Mouse (Mus musculus) embryonic facial prominence, embryonic 12.5 days (tissue): Measurements from ENCODE around the gene Atf6b. TPM values are rescaled to one million over a fixed set of nuclear protein-coding genes. Genes with fewer than 3 reads are reported as not detected.

Source experiments
- ATAC-seq: fragments of 200-750 bp; cut with Nextera tagmentation; 2 replicates; pipeline ENCODE4 v1.8.0; 2017; ENCODE audit not compliant: insufficient number of reproducible peaks, insufficient read depth, low FRiP score, low TSS enrichment
- H3K27ac ChIP-seq: fragments of 300-500 bp; sonication (generic); 2 replicates; pipeline ENCODE4 v1.5.1; 2016; ENCODE audit warnings: mild to moderate bottlenecking
- H3K27me3 ChIP-seq: fragments of 300-500 bp; sonication (generic); 2 replicates; pipeline ENCODE4 v1.6.1; 2016; ENCODE audit warnings: mild to moderate bottlenecking, moderate library complexity
- H3K36me3 ChIP-seq: fragments of 300-500 bp; sonication (generic); 2 replicates; pipeline ENCODE4 v1.6.1; 2016; ENCODE audit warnings: mild to moderate bottlenecking
- H3K4me1 ChIP-seq: fragments of 300-500 bp; sonication (generic); 2 replicates; pipeline ENCODE4 v1.6.1; 2016
- H3K4me2 ChIP-seq: fragments of 300-500 bp; sonication (generic); replicated peaks from 2 replicates; pipeline ENCODE4 v1.6.1; 2016; ENCODE audit warnings: mild to moderate bottlenecking, moderate library complexity
- H3K4me3 ChIP-seq: fragments of 300-500 bp; sonication (generic); 2 replicates; pipeline ENCODE4 v1.5.1; 2016; ENCODE audit warnings: mild to moderate bottlenecking
- H3K9ac ChIP-seq: fragments of 300-500 bp; sonication (generic); 2 replicates; pipeline ENCODE4 v1.6.1; 2016; ENCODE audit warnings: mild to moderate bottlenecking, moderate library complexity
- H3K9me3 ChIP-seq: fragments of 300-500 bp; sonication (generic); 2 replicates; pipeline ENCODE4 v1.6.1; 2016; ENCODE audit warnings: mild to moderate bottlenecking, moderate library complexity
- WGBS: fragments of 180-500 bp; shearing (Covaris S2); methylation state at CpG from one replicate; pipeline ENCODE4 v1.1.7; 2016; 5-methylcytosine and 5-hydroxymethylcytosine counted together
- polyA plus RNA-seq: library from polyadenylated mRNA; unstranded; fragments of >200 nt; fragmentation: Nextera tagmentation; extraction: Ambion mirVana; gene quantifications from 2 replicates; pipeline ENCODE4 v1.2.1, GENCODE M21; 2016

The Atf6b gene
- polyA plus RNA-seq, 1 experiment from 2014 or later: 110 TPM

DNA sequence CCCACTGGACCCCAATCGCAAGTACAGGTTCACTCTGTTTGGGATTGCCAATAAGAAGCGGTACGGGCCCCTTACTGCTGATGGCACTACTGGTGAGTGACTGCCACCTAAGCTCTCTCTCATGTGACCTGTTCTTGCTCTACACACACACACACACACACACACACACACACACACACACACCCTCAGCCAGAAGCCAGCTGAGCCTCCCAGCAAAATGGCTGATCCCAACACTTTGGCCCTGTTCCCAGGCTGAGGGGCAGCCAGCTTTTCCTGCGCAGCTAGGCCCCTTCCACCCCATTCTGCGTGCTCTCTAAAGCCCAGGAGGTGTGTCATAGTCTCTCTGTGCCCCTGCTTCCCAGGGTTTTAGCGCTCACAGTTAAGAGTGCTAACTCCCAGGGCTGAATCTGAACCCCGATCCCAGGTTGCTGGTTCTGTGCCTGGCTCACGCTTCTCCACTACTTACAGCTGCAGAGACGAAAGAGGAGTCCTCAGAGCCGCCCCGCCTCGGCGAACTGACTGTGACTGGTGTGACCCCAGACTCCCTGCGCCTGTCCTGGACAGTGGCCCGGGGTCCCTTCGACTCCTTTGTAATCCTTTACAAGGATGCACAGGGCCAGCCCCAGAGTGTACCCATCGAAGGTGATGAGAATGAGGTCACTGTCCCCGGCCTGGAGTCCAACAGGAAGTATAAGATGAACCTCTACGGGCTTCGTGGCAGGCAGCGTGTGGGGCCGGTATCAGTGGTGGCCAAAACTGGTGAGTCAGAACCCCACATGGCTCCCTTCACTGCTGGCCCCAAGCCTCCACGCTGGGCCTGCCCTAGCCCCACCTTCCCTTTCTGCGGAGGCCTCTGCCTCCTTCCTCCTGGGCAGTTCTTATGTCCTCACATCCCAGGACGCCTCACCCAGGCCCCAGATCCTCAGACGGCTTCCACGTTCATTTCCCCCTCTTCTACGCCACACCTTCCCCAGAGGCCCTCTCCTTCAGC is 38.5 kb downstream of the Atf6b start:
- 79% methylated on average over 28 of the region's 28 CpGs for WGBS
- H3K27ac ChIP-seq: no peak overlapping the region
- peaks cover 5% of the 10 kb centered on the region; the same call in 1 of the 2 replicates for H3K4me1 ChIP-seq
- no peak overlapping the region for H3K9ac ChIP-seq
- H3K9me3 ChIP-seq: no peaks in the 10 kb centered on the region
- no peak overlapping the region for H3K4me3 ChIP-seq
- H3K27me3 ChIP-seq: peaks cover 3% of the 10 kb centered on the region; the same call in 1 of the 2 replicates
- no peaks in the 10 kb centered on the region for H3K36me3 ChIP-seq
- H3K4me2 ChIP-seq: no peak overlapping the region
- ATAC-seq: no peak

DNA sequence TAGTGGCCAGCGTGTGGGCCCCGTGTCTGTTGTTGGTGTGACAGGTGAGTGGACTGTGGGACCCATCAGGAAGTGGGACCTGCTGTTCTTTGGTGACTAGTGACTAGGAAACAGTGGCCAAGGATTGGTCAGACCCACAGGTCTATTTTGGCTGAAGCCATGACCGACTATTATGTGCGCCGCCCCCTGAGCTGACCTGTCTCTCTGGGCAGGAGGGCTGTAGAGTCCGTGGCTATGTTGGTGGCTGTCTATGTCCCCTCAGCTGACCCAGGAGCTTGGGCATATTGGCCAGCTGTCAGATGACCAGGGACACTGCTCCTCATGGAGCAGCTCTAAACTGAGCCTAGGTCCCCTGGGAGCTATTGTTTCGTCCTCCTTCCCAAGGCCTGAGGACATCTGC is 41.9 kb downstream of the Atf6b start:
- ATAC-seq: no peak
- Histone ChIP-seq H3K4me1 (peaks cover 6% of the 10 kb centered on the region; the same call in 1 of the 2 replicates), H3K27ac (no peak overlapping the region), H3K27me3 (no peaks in the 10 kb centered on the region; the same call in 1 of the 2 replicates), H3K9me3 (no peaks in the 10 kb centered on the region), H3K9ac (no peak overlapping the region), H3K36me3 (no peaks in the 10 kb centered on the region), H3K4me3 (no peak overlapping the region), H3K4me2 (no peak overlapping the region)
- WGBS: 94% methylated on average over 7 of the region's 7 CpGs

DNA sequence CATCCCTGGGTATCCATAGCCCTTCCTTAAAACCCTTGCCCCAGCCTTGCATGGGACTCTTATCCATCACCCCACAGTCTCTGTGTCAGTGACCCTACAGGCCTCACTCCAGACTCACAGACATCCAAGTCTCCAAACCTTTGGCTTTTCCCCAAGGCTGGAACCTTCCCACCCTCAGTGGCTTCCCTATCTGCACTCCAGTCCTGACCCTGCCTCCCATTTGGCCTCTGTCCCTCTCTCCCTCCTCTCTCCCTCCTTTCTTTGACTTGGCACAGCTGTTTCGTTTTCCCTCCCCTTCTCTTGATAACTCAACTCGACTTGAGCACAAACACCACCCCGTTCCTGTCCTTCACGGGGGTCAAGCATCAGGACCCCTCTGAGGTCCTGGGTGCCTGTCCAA is 43.5 kb downstream of the Atf6b start:
- no peak overlapping the region for H3K27ac ChIP-seq
- H3K9me3 ChIP-seq: no peaks in the 10 kb centered on the region
- 69% methylated on average over 4 of the region's 4 CpGs for WGBS
- no peak overlapping the region for H3K4me2 ChIP-seq
- no peak overlapping the region for H3K9ac ChIP-seq
- no peak for ATAC-seq
- no peaks in the 10 kb centered on the region for H3K27me3 ChIP-seq
- H3K4me1 ChIP-seq: peaks cover 3% of the 10 kb centered on the region; the same call in 1 of the 2 replicates
- H3K36me3 ChIP-seq: no peaks in the 10 kb centered on the region
- no peak overlapping the region for H3K4me3 ChIP-seq

- H3K36me3 ChIP-seq: no peaks in the 10 kb centered on the region
- no peak overlapping the region for H3K4me3 ChIP-seq
- H3K27ac ChIP-seq: no peak overlapping the region
- no peak overlapping the region for H3K9ac ChIP-seq
- no peak for ATAC-seq
- peaks cover 3% of the 10 kb centered on the region; the same call in 1 of the 2 replicates for H3K4me1 ChIP-seq
- no peaks in the 10 kb centered on the region for H3K27me3 ChIP-seq
- WGBS: 66% methylated on average over 7 of the region's 7 CpGs
- no peaks in the 10 kb centered on the region for H3K9me3 ChIP-seq
- H3K4me2 ChIP-seq: no peak overlapping the region
These were observed 46.0 kb downstream of the Atf6b start for GRCm38 (mm10) chr17:34692906-34693305.

GRCm38 (mm10) chr17:34699575-34700408 is 52.8 kb downstream of the Atf6b start:
- H3K9ac ChIP-seq: no peak overlapping the region

GRCm38 (mm10) chr17:34700671-34701071 is 53.7 kb downstream of the Atf6b start:
- 69% methylated on average over 2 of the region's 2 CpGs for WGBS

More at GRCm38 (mm10) chr17:34699575-34700408, 52.8 kb downstream of the Atf6b start:
- H3K27ac ChIP-seq: 0 out of 2 replicates have a peak overlapping the region, but pooled peaks have one; percentile 46
- H3K9me3 ChIP-seq: no peaks in the 10 kb centered on the region
- 43% methylated on average over 14 of the region's 14 CpGs for WGBS
- ATAC-seq: no peak
- H3K36me3 ChIP-seq: no peaks in the 10 kb centered on the region
- H3K4me1 ChIP-seq: peaks cover 10% of the 10 kb centered on the region
- no peaks in the 10 kb centered on the region for H3K27me3 ChIP-seq
- no peak overlapping the region for H3K4me2 ChIP-seq
- H3K4me3 ChIP-seq: no peak overlapping the region

More at GRCm38 (mm10) chr17:34700671-34701071, 53.7 kb downstream of the Atf6b start:
- H3K4me2 ChIP-seq: no peak overlapping the region
- H3K27ac ChIP-seq: no peak overlapping the region
- H3K36me3 ChIP-seq: no peaks in the 10 kb centered on the region
- peaks cover 10% of the 10 kb centered on the region for H3K4me1 ChIP-seq
- ATAC-seq: no peak
- no peaks in the 10 kb centered on the region for H3K9me3 ChIP-seq
- no peaks in the 10 kb centered on the region for H3K27me3 ChIP-seq
- H3K9ac ChIP-seq: no peak overlapping the region
- no peak overlapping the region for H3K4me3 ChIP-seq

Other genes starting within 250 kb of the Atf6b start
- 0.81 and 1.00 TPM in 2 replicates for gene BC051142, start 248.3 kb upstream of the Atf6b start, polyA plus RNA-seq
- not detected in 2 replicates for gene Btnl4, start 169.8 kb upstream of the Atf6b start, polyA plus RNA-seq
- not detected in 2 replicates for gene Btnl6, start 129.8 kb upstream of the Atf6b start, polyA plus RNA-seq
- 6.9 TPM in 2 replicates for gene Notch4, start 82.9 kb upstream of the Atf6b start, polyA plus RNA-seq
- gene Gpsm3, start 57.3 kb upstream of the Atf6b start, polyA plus RNA-seq: 3.5 and 6.3 TPM in 2 replicates
- 25.1 and 28.0 TPM in 2 replicates for gene Pbx2, start 55.9 kb upstream of the Atf6b start, polyA plus RNA-seq
- 3.1 and 3.5 TPM in 2 replicates for gene Ager, start 49.3 kb upstream of the Atf6b start, polyA plus RNA-seq
- gene Rnf5, start 43.5 kb upstream of the Atf6b start, polyA plus RNA-seq: 139 TPM in 2 replicates
- 54.8 and 62.8 TPM in 2 replicates for gene Agpat1, start 42.9 kb upstream of the Atf6b start, polyA plus RNA-seq
- 7.0 and 10.1 TPM in 2 replicates for gene Egfl8, start 31.2 kb upstream of the Atf6b start, polyA plus RNA-seq
- gene Ppt2, start 18.6 kb upstream of the Atf6b start, polyA plus RNA-seq: 18.0 and 18.8 TPM in 2 replicates
- 0.52 and 0.56 TPM in 2 replicates for gene Prrt1, start 17.6 kb upstream of the Atf6b start, polyA plus RNA-seq
- gene Fkbpl, start 2.4 kb upstream of the Atf6b start, polyA plus RNA-seq: 16.6 and 16.8 TPM in 2 replicates
- gene Tnxb, start 23.4 kb downstream of the Atf6b start, polyA plus RNA-seq: 0.01 and 0.05 TPM in 2 replicates
- gene C4b, start 96.7 kb downstream of the Atf6b start, polyA plus RNA-seq: 0.05 TPM in 1 of 2 replicates, not detected in the other
- gene Cyp21a1, start 157.4 kb downstream of the Atf6b start, polyA plus RNA-seq: not detected in 2 replicates
- gene Stk19, start 189.8 kb downstream of the Atf6b start, polyA plus RNA-seq: 21.5 and 23.8 TPM in 2 replicates
- 65.5 and 77.7 TPM in 2 replicates for gene Dxo, start 189.9 kb downstream of the Atf6b start, polyA plus RNA-seq
- gene Skiv2l, start 203.1 kb downstream of the Atf6b start, polyA plus RNA-seq: 61.6 and 64.3 TPM in 2 replicates
- gene Nelfe, start 203.2 kb downstream of the Atf6b start, polyA plus RNA-seq: 127 and 134 TPM in 2 replicates
- gene Cfb, start 215.4 kb downstream of the Atf6b start, polyA plus RNA-seq: 1.1 and 1.7 TPM in 2 replicates
- 8.6 and 8.9 TPM in 2 replicates for gene Zbtb12, start 232.3 kb downstream of the Atf6b start, polyA plus RNA-seq
- gene Gm20547, start 234.9 kb downstream of the Atf6b start, polyA plus RNA-seq: 0.31 TPM in 1 of 2 replicates, not detected in the other